Mouse (Mus musculus): ENCODE results near the gene Fam57b. TPM values are rescaled to one million over a fixed set of nuclear protein-coding genes. Genes with fewer than 3 reads are reported as not detected.

Fam57b gene
- polyA plus RNA-seq, 1 experiment from 2014 or later = not detected

GRCm38 (mm10) chr7:126760391-126760802, 37.1 kb upstream of the Fam57b start:
- Histone ChIP-seq H3K4me2 (ENCODE audit: low read depth, severe bottlenecking) (peak overlapping the region; percentile 64), H3K27ac (replicated peaks; ENCODE audit: low read depth, low read length) (peak overlapping the region; percentile 56; the same call in 1 of the 2 replicates), H3K4me1 (ENCODE audit: control insufficient read depth, insufficient read depth, low read length) (no peaks in the 10 kb centered on the region), H3K9me3 (ENCODE audit: control insufficient read depth, low read length) (no peaks in the 10 kb centered on the region), H3K36me3 (ENCODE audit: control insufficient read depth, insufficient read depth, low read length) (peaks cover 6% of the 10 kb centered on the region; the same call in 1 of the 2 replicates), H3K27me3 (ENCODE audit: control insufficient read depth, insufficient read depth, low read length) (no peaks in the 10 kb centered on the region), H3K9ac (ENCODE audit: low read length) (peak overlapping the region; percentile 78), H3K4me3 (ENCODE audit: low read depth, low read length) (peak overlapping the region; percentile 58)
- no peak for DNase-seq (ENCODE audit: low spot score)
- 18% methylated on average over 3 of the region's 3 CpGs for WGBS
- no peak for ATAC-seq (ENCODE audit: insufficient number of reproducible peaks, low FRiP score, low TSS enrichment, low read depth)

- DNase-seq (ENCODE audit: low spot score) (no peak), ATAC-seq (ENCODE audit: insufficient number of reproducible peaks, low FRiP score, low TSS enrichment, low read depth) (no peak)
- WGBS = 80% methylated on average over 4 of the region's 4 CpGs
- Histone ChIP-seq H3K9me3 (ENCODE audit: control insufficient read depth, low read length) (no peaks in the 10 kb centered on the region), H3K36me3 (ENCODE audit: control insufficient read depth, insufficient read depth, low read length) (peaks cover 6% of the 10 kb centered on the region; the same call in 1 of the 2 replicates), H3K4me3 (ENCODE audit: low read depth, low read length) (no peak overlapping the region), H3K4me1 (ENCODE audit: control insufficient read depth, insufficient read depth, low read length) (no peaks in the 10 kb centered on the region), H3K9ac (ENCODE audit: low read length) (no peak overlapping the region), H3K27ac (replicated peaks; ENCODE audit: low read depth, low read length) (no peak overlapping the region), H3K27me3 (ENCODE audit: control insufficient read depth, insufficient read depth, low read length) (no peaks in the 10 kb centered on the region), H3K4me2 (ENCODE audit: low read depth, severe bottlenecking) (peak overlapping the region; percentile 64; the same call in 1 of the 2 replicates)
These were observed 36.5 kb upstream of the Fam57b start for GRCm38 (mm10) chr7:126760956-126761355.

- no peaks in the 10 kb centered on the region for H3K9me3 ChIP-seq (ENCODE audit: control insufficient read depth, low read length)
- no peaks in the 10 kb centered on the region for H3K27me3 ChIP-seq (ENCODE audit: control insufficient read depth, insufficient read depth, low read length)
- H3K4me2 ChIP-seq (ENCODE audit: low read depth, severe bottlenecking) = no peak overlapping the region
- H3K4me1 ChIP-seq (ENCODE audit: control insufficient read depth, insufficient read depth, low read length) = no peaks in the 10 kb centered on the region
- no peak overlapping the region for H3K9ac ChIP-seq (ENCODE audit: low read length)
- ATAC-seq (ENCODE audit: insufficient number of reproducible peaks, low FRiP score, low TSS enrichment, low read depth) (no peak), DNase-seq (ENCODE audit: low spot score) (no peak)
- 76% methylated on average over 6 of the region's 6 CpGs for WGBS
- H3K36me3 ChIP-seq (ENCODE audit: control insufficient read depth, insufficient read depth, low read length) = peaks cover 8% of the 10 kb centered on the region; the same call in 1 of the 2 replicates
- no peak overlapping the region for H3K27ac ChIP-seq (replicated peaks; ENCODE audit: low read depth, low read length)
- H3K4me3 ChIP-seq (ENCODE audit: low read depth, low read length) = no peak overlapping the region
These were observed 35.9 kb upstream of the Fam57b start for GRCm38 (mm10) chr7:126761529-126762067.

- H3K9me3 ChIP-seq (ENCODE audit: control insufficient read depth, low read length) = no peaks in the 10 kb centered on the region
- WGBS = 76% methylated on average over 17 of the region's 17 CpGs
- ATAC-seq (ENCODE audit: insufficient number of reproducible peaks, low FRiP score, low TSS enrichment, low read depth) (no peak), DNase-seq (ENCODE audit: low spot score) (no peak)
- peaks cover 8% of the 10 kb centered on the region; the same call in 1 of the 2 replicates for H3K36me3 ChIP-seq (ENCODE audit: control insufficient read depth, insufficient read depth, low read length)
- no peak overlapping the region for H3K4me3 ChIP-seq (ENCODE audit: low read depth, low read length)
- no peaks in the 10 kb centered on the region for H3K27me3 ChIP-seq (ENCODE audit: control insufficient read depth, insufficient read depth, low read length)
- H3K4me1 ChIP-seq (ENCODE audit: control insufficient read depth, insufficient read depth, low read length) = no peaks in the 10 kb centered on the region
- no peak overlapping the region for H3K27ac ChIP-seq (replicated peaks; ENCODE audit: low read depth, low read length)
- no peak overlapping the region for H3K9ac ChIP-seq (ENCODE audit: low read length)
- H3K4me2 ChIP-seq (ENCODE audit: low read depth, severe bottlenecking) = no peak overlapping the region
These were observed 34.9 kb upstream of the Fam57b start for GRCm38 (mm10) chr7:126762471-126763008.

- H3K4me1 ChIP-seq (ENCODE audit: control insufficient read depth, insufficient read depth, low read length) = no peaks in the 10 kb centered on the region
- H3K36me3 ChIP-seq (ENCODE audit: control insufficient read depth, insufficient read depth, low read length) = peaks cover 10% of the 10 kb centered on the region; the same call in 1 of the 2 replicates
- no peak overlapping the region for H3K4me3 ChIP-seq (ENCODE audit: low read depth, low read length)
- no peaks in the 10 kb centered on the region for H3K9me3 ChIP-seq (ENCODE audit: control insufficient read depth, low read length)
- H3K9ac ChIP-seq (ENCODE audit: low read length) = no peak overlapping the region
- no peak overlapping the region for H3K27ac ChIP-seq (replicated peaks; ENCODE audit: low read depth, low read length)
- no peaks in the 10 kb centered on the region for H3K27me3 ChIP-seq (ENCODE audit: control insufficient read depth, insufficient read depth, low read length)
- ATAC-seq (ENCODE audit: insufficient number of reproducible peaks, low FRiP score, low TSS enrichment, low read depth) (no peak), DNase-seq (ENCODE audit: low spot score) (no peak)
- 89% methylated on average over 9 of the region's 9 CpGs for WGBS
- no peak overlapping the region for H3K4me2 ChIP-seq (ENCODE audit: low read depth, severe bottlenecking)
These were observed 31.9 kb upstream of the Fam57b start for GRCm38 (mm10) chr7:126765540-126765939.

- H3K27me3 ChIP-seq (ENCODE audit: control insufficient read depth, insufficient read depth, low read length) = no peaks in the 10 kb centered on the region
- DNase-seq (ENCODE audit: low spot score) (no peak), ATAC-seq (ENCODE audit: insufficient number of reproducible peaks, low FRiP score, low TSS enrichment, low read depth) (no peak)
- no peaks in the 10 kb centered on the region for H3K9me3 ChIP-seq (ENCODE audit: control insufficient read depth, low read length)
- no peak within 1 kb of the TSS for H3K4me2 ChIP-seq (ENCODE audit: low read depth, severe bottlenecking)
- 87% methylated on average over 16 of the region's 16 CpGs for WGBS
- H3K9ac ChIP-seq (ENCODE audit: low read length) = no peak within 1 kb of the TSS; the same call in 1 of the 2 replicates
- peaks cover 10% of the 10 kb centered on the region; the same call in 1 of the 2 replicates for H3K36me3 ChIP-seq (ENCODE audit: control insufficient read depth, insufficient read depth, low read length)
- no peak within 1 kb of the TSS for H3K4me3 ChIP-seq (ENCODE audit: low read depth, low read length)
- no peaks in the 10 kb centered on the region for H3K4me1 ChIP-seq (ENCODE audit: control insufficient read depth, insufficient read depth, low read length)
- no peak within 1 kb of the TSS for H3K27ac ChIP-seq (replicated peaks; ENCODE audit: low read depth, low read length)
These were observed 31.3 kb upstream of the Fam57b start, which contains the start of gene Gdpd3 for GRCm38 (mm10) chr7:126766201-126766600. TSS of gene Gdpd3 (plus strand) at chr7:126766334.

GRCm38 (mm10) chr7:126767001-126767400, 30.5 kb upstream of the Fam57b start:
- no peaks in the 10 kb centered on the region for H3K9me3 ChIP-seq (ENCODE audit: control insufficient read depth, low read length)
- ATAC-seq (ENCODE audit: insufficient number of reproducible peaks, low FRiP score, low TSS enrichment, low read depth) (no peak), DNase-seq (ENCODE audit: low spot score) (no peak)
- no peaks in the 10 kb centered on the region for H3K27me3 ChIP-seq (ENCODE audit: control insufficient read depth, insufficient read depth, low read length)
- H3K4me3 ChIP-seq (ENCODE audit: low read depth, low read length) = no peak overlapping the region
- H3K36me3 ChIP-seq (ENCODE audit: control insufficient read depth, insufficient read depth, low read length) = peaks cover 10% of the 10 kb centered on the region; the same call in 1 of the 2 replicates
- no peak overlapping the region for H3K4me2 ChIP-seq (ENCODE audit: low read depth, severe bottlenecking)
- H3K9ac ChIP-seq (ENCODE audit: low read length) = no peak overlapping the region
- H3K27ac ChIP-seq (replicated peaks; ENCODE audit: low read depth, low read length) = no peak overlapping the region
- no peaks in the 10 kb centered on the region for H3K4me1 ChIP-seq (ENCODE audit: control insufficient read depth, insufficient read depth, low read length)
- WGBS = 92% methylated on average over 8 of the region's 8 CpGs

- H3K27me3 ChIP-seq (ENCODE audit: control insufficient read depth, insufficient read depth, low read length) = no peaks in the 10 kb centered on the region
- DNase-seq (ENCODE audit: low spot score) = no peak
- no peak overlapping the region for H3K4me2 ChIP-seq (ENCODE audit: low read depth, severe bottlenecking)
- H3K27ac ChIP-seq (replicated peaks; ENCODE audit: low read depth, low read length) = no peak overlapping the region
- H3K4me3 ChIP-seq (ENCODE audit: low read depth, low read length) = no peak overlapping the region
- no peaks in the 10 kb centered on the region for H3K9me3 ChIP-seq (ENCODE audit: control insufficient read depth, low read length)
- ATAC-seq (ENCODE audit: insufficient number of reproducible peaks, low FRiP score, low TSS enrichment, low read depth) = no peak
- H3K36me3 ChIP-seq (ENCODE audit: control insufficient read depth, insufficient read depth, low read length) = peaks cover 5% of the 10 kb centered on the region; the same call in 1 of the 2 replicates
- peaks cover 4% of the 10 kb centered on the region for H3K4me1 ChIP-seq (ENCODE audit: control insufficient read depth, insufficient read depth, low read length)
- no peak overlapping the region for H3K9ac ChIP-seq (ENCODE audit: low read length)
- WGBS = 86% methylated on average over 12 of the region's 12 CpGs
These were observed 26.7 kb upstream of the Fam57b start for GRCm38 (mm10) chr7:126770784-126771183.

Measured in limb, embryonic 11.5 days (tissue).